Mouse (Mus musculus) embryonic facial prominence, embryonic 15.5 days (tissue): Measurements from ENCODE around the gene Tcl1b5. TPM values are rescaled to one million over a fixed set of nuclear protein-coding genes. Genes with fewer than 3 reads are reported as not detected.

Experiments used
- ATAC-seq: fragments of 200-750 bp; cut with Nextera tagmentation; 2 replicates; pipeline ENCODE4 v1.8.0; 2017; ENCODE audit warnings: low read depth, moderate TSS enrichment; ENCODE audit not compliant: insufficient number of reproducible peaks, low FRiP score, low TSS enrichment
- H3K27ac ChIP-seq: fragments of 300-500 bp; sonication (generic); replicated peaks from 2 replicates; pipeline ENCODE4 v1.5.1; 2015; ENCODE audit warnings: mild to moderate bottlenecking, inconsistent platforms
- H3K27me3 ChIP-seq: fragments of 300-500 bp; sonication (generic); 2 replicates; pipeline ENCODE4 v1.6.1; 2015; ENCODE audit warnings: inconsistent platforms
- H3K36me3 ChIP-seq: fragments of 300-500 bp; sonication (generic); 2 replicates; pipeline ENCODE4 v1.6.1; 2015; ENCODE audit warnings: mild to moderate bottlenecking, inconsistent platforms
- H3K4me1 ChIP-seq: fragments of 300-500 bp; sonication (generic); 2 replicates; pipeline ENCODE4 v1.6.1; 2015; ENCODE audit warnings: inconsistent platforms
- H3K4me2 ChIP-seq: fragments of 300-500 bp; sonication (generic); replicated peaks from 2 replicates; pipeline ENCODE4 v1.6.1; 2015; ENCODE audit warnings: mild to moderate bottlenecking, inconsistent platforms
- H3K4me3 ChIP-seq: fragments of 300-500 bp; sonication (generic); replicated peaks from 2 replicates; pipeline ENCODE4 v1.5.1; 2015; ENCODE audit warnings: mild to moderate bottlenecking, inconsistent platforms
- H3K9ac ChIP-seq: fragments of 300-500 bp; sonication (generic); 2 replicates; pipeline ENCODE4 v1.6.1; 2015; ENCODE audit warnings: inconsistent platforms
- H3K9me3 ChIP-seq: fragments of 300-500 bp; sonication (generic); replicated peaks from 2 replicates; pipeline ENCODE4 v1.6.1; 2016; ENCODE audit warnings: inconsistent platforms
- WGBS: fragments of 180-500 bp; shearing (Covaris S2); methylation state at CpG from one replicate; pipeline ENCODE4 v1.1.7; 2015; 5-methylcytosine and 5-hydroxymethylcytosine counted together
- polyA plus RNA-seq: library from polyadenylated mRNA; unstranded; fragments of >200 nt; fragmentation: Nextera tagmentation; extraction: Ambion mirVana; gene quantifications from 2 replicates; pipeline ENCODE4 v1.2.1, GENCODE M21; 2015

Gene Tcl1b5
- polyA plus RNA-seq, 1 experiment from 2014 or later: not detected

- WGBS: 89% methylated on average over 7 of the region's 7 CpGs
- Histone ChIP-seq H3K9ac (no peak overlapping the region), H3K27me3 (no peaks in the 10 kb centered on the region), H3K9me3 (no peaks in the 10 kb centered on the region), H3K4me3 (no peak overlapping the region), H3K27ac (no peak overlapping the region), H3K4me2 (no peak overlapping the region), H3K36me3 (no peaks in the 10 kb centered on the region), H3K4me1 (no peaks in the 10 kb centered on the region)
- ATAC-seq: no peak
Measured at GRCm38 (mm10) chr12:105209231-105209630, 33.1 kb downstream of the Tcl1b5 start.

GRCm38 (mm10) chr12:105217101-105217760, 41.1 kb downstream of the Tcl1b5 start:
- WGBS: 88% methylated on average over 7 of the region's 7 CpGs
- H3K27me3 ChIP-seq: no peaks in the 10 kb centered on the region
- H3K27ac ChIP-seq: no peak overlapping the region
- no peak overlapping the region for H3K4me3 ChIP-seq
- H3K9me3 ChIP-seq: no peaks in the 10 kb centered on the region
- no peaks in the 10 kb centered on the region for H3K4me1 ChIP-seq
- no peak for ATAC-seq
- no peak overlapping the region for H3K9ac ChIP-seq
- no peak overlapping the region for H3K4me2 ChIP-seq
- H3K36me3 ChIP-seq: no peaks in the 10 kb centered on the region

- no peak within 1 kb of the TSS for H3K27ac ChIP-seq
- H3K4me3 ChIP-seq: no peak within 1 kb of the TSS
- H3K4me2 ChIP-seq: no peak within 1 kb of the TSS
- H3K9ac ChIP-seq: no peak within 1 kb of the TSS
- no peaks in the 10 kb centered on the region for H3K4me1 ChIP-seq
- 88% methylated on average over 22 of the region's 22 CpGs for WGBS
- H3K9me3 ChIP-seq: no peaks in the 10 kb centered on the region
- no peaks in the 10 kb centered on the region for H3K27me3 ChIP-seq
- H3K36me3 ChIP-seq: no peaks in the 10 kb centered on the region
- ATAC-seq: 0 out of 2 replicates have a peak, but pooled peaks have one; percentile 24
Measured at GRCm38 (mm10) chr12:105222601-105223319, 46.6 kb downstream of the Tcl1b5 start, which contains the start of gene Tcl1. TSS of gene Tcl1 (minus strand) at chr12:105222793.

- Histone ChIP-seq H3K4me2 (no peak overlapping the region), H3K9me3 (no peaks in the 10 kb centered on the region), H3K9ac (no peak overlapping the region), H3K27me3 (no peaks in the 10 kb centered on the region), H3K4me1 (no peaks in the 10 kb centered on the region), H3K36me3 (no peaks in the 10 kb centered on the region), H3K27ac (no peak overlapping the region), H3K4me3 (no peak overlapping the region)
- no peak for ATAC-seq
- WGBS: 45% methylated on average over 16 of the region's 16 CpGs
Measured at GRCm38 (mm10) chr12:105224621-105225320, 48.6 kb downstream of the Tcl1b5 start.

Other genes with a start within 250 kb of the Tcl1b5 start
- 3.6 and 4.4 TPM in 2 replicates for gene Syne3, start 166.5 kb upstream of the Tcl1b5 start, polyA plus RNA-seq
- 152 and 159 TPM in 2 replicates for gene Glrx5, start 143.7 kb upstream of the Tcl1b5 start, polyA plus RNA-seq
- not detected in 2 replicates for gene Tcl1b2, start 30.3 kb upstream of the Tcl1b5 start, polyA plus RNA-seq
- gene Tcl1b1, start 16.7 kb upstream of the Tcl1b5 start, polyA plus RNA-seq: not detected in 2 replicates
- gene Tcl1b3, start 14.7 kb downstream of the Tcl1b5 start, polyA plus RNA-seq: not detected in 2 replicates
- not detected in 2 replicates for gene Tcl1b4, start 25.6 kb downstream of the Tcl1b5 start, polyA plus RNA-seq
- not detected in 2 replicates for gene Tcl1, start 46.4 kb downstream of the Tcl1b5 start, polyA plus RNA-seq
- 0.37 and 0.38 TPM in 2 replicates for gene Tunar, start 157.5 kb downstream of the Tcl1b5 start, polyA plus RNA-seq